9 mouse cellular contexts compared by ENCODE assay signal in the genomic region with DNA sequence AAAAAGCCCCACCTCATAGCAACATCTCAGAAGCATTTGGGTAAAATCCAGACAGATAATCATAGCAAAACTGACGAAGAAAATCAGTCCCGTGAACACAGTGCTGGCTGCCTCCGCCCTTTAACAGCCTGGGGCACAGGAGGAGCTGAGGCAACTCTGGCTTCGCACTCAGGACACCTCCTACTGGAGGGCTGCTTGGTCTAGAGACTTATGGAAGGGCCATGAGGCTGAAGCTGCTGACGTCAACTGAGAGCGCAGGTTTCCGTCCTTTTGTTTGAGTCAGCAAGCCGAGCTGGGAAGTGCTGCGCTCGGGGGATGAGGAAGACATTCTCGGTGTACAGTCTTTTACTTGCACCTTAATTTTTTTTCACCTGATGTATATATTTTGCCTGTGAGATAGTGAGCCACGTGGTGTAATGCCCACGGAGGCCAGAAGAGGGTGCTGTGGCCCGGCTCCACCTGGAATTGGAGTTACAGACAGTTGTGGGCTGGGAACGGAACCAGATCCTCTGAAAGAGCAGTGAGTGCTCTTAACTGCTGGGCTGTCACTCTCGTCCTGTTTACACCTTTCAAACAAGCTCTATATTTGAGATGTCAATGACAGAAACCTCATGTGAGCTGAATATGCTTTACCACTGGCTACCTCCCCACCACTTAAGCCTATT. TPM values are rescaled to one million over a fixed set of nuclear protein-coding genes. Genes with fewer than 3 reads are reported as not detected.
DNase-seq lines count a peak whose midpoint lies in the region; ATAC-seq lines count a peak whose summit lies in the region.
"Had no signal": no experiment of that assay in that cellular context is flagged by ENCODE, and none has a peak within 500 bp of the region (broad histone marks: within the 10 kb centered on the region; RNA-seq: fewer than 3 reads in every experiment).

No protein-coding gene starts in this region.

- no peaks in the 10 kb centered on the region for H3K9me3 ChIP-seq in liver, embryonic 12.5 days (replicated peaks)
- H3K9me3 ChIP-seq in kidney, embryonic 15.5 days (replicated peaks): no peaks in the 10 kb centered on the region
- H3K9me3 ChIP-seq: hindbrain, embryonic 15.5 days had no signal

- H3K4me3 ChIP-seq in liver, embryonic 12.5 days: no peak overlapping the region
- H3K4me3 ChIP-seq in kidney, embryonic 15.5 days (replicated peaks): no peak overlapping the region
- H3K4me3 ChIP-seq: hindbrain, embryonic 15.5 days had no signal

- no peaks in the 10 kb centered on the region for H3K27me3 ChIP-seq in liver, embryonic 12.5 days (replicated peaks)
- H3K27me3 ChIP-seq in kidney, embryonic 15.5 days: no peaks in the 10 kb centered on the region
- H3K27me3 ChIP-seq: hindbrain, embryonic 15.5 days had no signal

- WGBS in liver, embryonic 12.5 days (ENCODE audit: insufficient replicate concordance): 48% methylated on average over 16 of the region's 16 CpGs
- 67% methylated on average over 16 of the region's 16 CpGs for WGBS in kidney, embryonic 15.5 days

- H3K36me3 ChIP-seq in liver, embryonic 12.5 days: no peaks in the 10 kb centered on the region
- H3K36me3 ChIP-seq in kidney, embryonic 15.5 days: peaks cover 14% of the 10 kb centered on the region

- H3K27ac ChIP-seq in liver, embryonic 12.5 days: no peak overlapping the region
- no peak overlapping the region for H3K27ac ChIP-seq in kidney, embryonic 15.5 days
- H3K27ac ChIP-seq: hindbrain, embryonic 15.5 days had no signal

- H3K4me1 ChIP-seq in liver, embryonic 12.5 days: no peaks in the 10 kb centered on the region
- 0 out of 2 replicates have a peak, but pooled peaks cover 6% of the 10 kb centered on the region for H3K4me1 ChIP-seq in kidney, embryonic 15.5 days
- H3K4me1 ChIP-seq: hindbrain, embryonic 15.5 days had no signal

- DNase-seq in CD4-positive, CD25-positive, alpha-beta regulatory T cell, adult 2 months (ENCODE audit: low read depth, low spot score): peak; percentile 69
- DNase-seq in liver: peak; percentile 43
- peak; percentile 74 for DNase-seq in naive thymus-derived CD4-positive, alpha-beta T cell, adult 2 months (ENCODE audit: low read depth)
- no peak for DNase-seq in cerebellum, adult 9-11 months

- H3K4me2 ChIP-seq in liver, embryonic 12.5 days: no peak overlapping the region
- no peak overlapping the region for H3K4me2 ChIP-seq in kidney, embryonic 15.5 days
- H3K4me2 ChIP-seq: hindbrain, embryonic 15.5 days had no signal

- ATAC-seq in CD4-positive, CD25-positive, alpha-beta regulatory T cell, adult 4 months: no peak
- ATAC-seq in liver, embryonic 12.5 days: no peak
- ATAC-seq in common myeloid progenitor, adult 5-6 weeks (replicated peaks; ENCODE audit: low read depth, poor library complexity, severe bottlenecking): peak; percentile 58
- no peak for ATAC-seq in kidney, embryonic 15.5 days (replicated peaks; ENCODE audit: low FRiP score)

- H3K9ac ChIP-seq in liver, embryonic 12.5 days: no peak overlapping the region
- no peak overlapping the region for H3K9ac ChIP-seq in kidney, embryonic 15.5 days
- H3K9ac ChIP-seq: hindbrain, embryonic 15.5 days had no signal

RNA-seq across cellular contexts. Expression of gene Scml4, which starts 18.5 kb away (rescaled TPM):
- 10 to 100 TPM; 56.6 to 87.8 TPM for polyA plus RNA-seq in CD4-positive, CD25-positive, alpha-beta regulatory T cell, adult 4 months (2017; shearing (Covaris generic))
- 0.15 and 0.28 TPM in 2 replicates for polyA plus RNA-seq in liver, embryonic 12.5 days (2016; fragmentation: Nextera tagmentation; extraction: Ambion mirVana)
- total RNA-seq in common myeloid progenitor, adult 5-6 weeks (2017): 2.7 and 3.0 TPM in 2 replicates
- 1.4 and 1.5 TPM in 2 replicates for polyA plus RNA-seq in kidney, embryonic 15.5 days (2015; fragmentation: Nextera tagmentation; extraction: Ambion mirVana)

Comparison
In these comparisons a context has a peak if more than half of its experiments do, and no peak if none do; other contexts are left out.
1. RNA of gene Scml4, which starts 18.5 kb away (polyA plus RNA-seq): 56.6 to 87.8 TPM in CD4-positive, CD25-positive, alpha-beta regulatory T cell, adult 4 months; 1.4 to 1.5 TPM in kidney, embryonic 15.5 days and 0.15 to 0.28 TPM in liver, embryonic 12.5 days; every median in the first group is over 10 times any median in the second.